Mouse (Mus musculus) hindbrain, embryonic 14.5 days (tissue): ENCODE results near the gene Hbq1b. TPM values are rescaled to one million over a fixed set of nuclear protein-coding genes. Genes with fewer than 3 reads are reported as not detected.
"Not testable (repeated sequence)": the region's sequence is repeated elsewhere in the genome, so short reads cannot be mapped to it uniquely, and the experiment has no call there.

Experiments
- ATAC-seq: fragments of 200-750 bp; cut with Nextera tagmentation; 2 replicates; pipeline ENCODE4 v1.8.0; 2017; ENCODE audit warnings: moderate number of reproducible peaks, mild to moderate bottlenecking, moderate TSS enrichment, moderate library complexity; ENCODE audit not compliant: low FRiP score
- DNase-seq: peaks from one replicate; pipeline ENCODE4 v3.0.0-alpha.2; 2015; ENCODE audit warnings: low spot score
- H3K27ac ChIP-seq: fragments of 300-500 bp; sonication (generic); 2 replicates; pipeline ENCODE4 v1.5.1; 2014; ENCODE audit warnings: mild to moderate bottlenecking, moderate library complexity
- H3K27me3 ChIP-seq: fragments of 300-500 bp; sonication (generic); 2 replicates; pipeline ENCODE4 v1.6.1; 2014; ENCODE audit warnings: mild to moderate bottlenecking, low read length, mixed read lengths; ENCODE audit not compliant: control insufficient read depth, insufficient read depth
- H3K36me3 ChIP-seq: fragments of 300-500 bp; sonication (generic); replicated peaks from 2 replicates; pipeline ENCODE4 v1.6.1; 2014; ENCODE audit not compliant: control insufficient read depth, insufficient read depth
- H3K4me1 ChIP-seq: fragments of 300-500 bp; sonication (generic); replicated peaks from 2 replicates; pipeline ENCODE4 v1.6.1; 2014; ENCODE audit warnings: antibody characterized with exemption, low read length, mixed read lengths; ENCODE audit not compliant: control insufficient read depth, insufficient read depth
- H3K4me2 ChIP-seq: fragments of 300-500 bp; sonication (generic); replicated peaks from 2 replicates; pipeline ENCODE4 v1.6.1; 2014; ENCODE audit warnings: mild to moderate bottlenecking, moderate library complexity
- H3K4me3 ChIP-seq: fragments of 300-500 bp; sonication (generic); replicated peaks from 2 replicates; pipeline ENCODE4 v1.5.1; 2014; ENCODE audit warnings: mild to moderate bottlenecking, low read length
- H3K9ac ChIP-seq: fragments of 300-500 bp; sonication (generic); 2 replicates; pipeline ENCODE4 v1.6.1; 2014
- H3K9me3 ChIP-seq: fragments of 300-500 bp; sonication (generic); 2 replicates; pipeline ENCODE4 v1.6.1; 2016; ENCODE audit warnings: low read length; ENCODE audit not compliant: control insufficient read depth
- WGBS: fragments of 180-500 bp; shearing (Covaris S2); extraction: QIAGEN DNeasy Blood & Tissue Kit; methylation state at CpG from one replicate; pipeline ENCODE4 v1.1.7; 2014; 5-methylcytosine and 5-hydroxymethylcytosine counted together
- polyA plus RNA-seq: library from polyadenylated mRNA; unstranded; fragments of >200 nt; fragmentation: Nextera tagmentation; extraction: Ambion mirVana; gene quantifications from 2 replicates; pipeline ENCODE4 v1.2.1, GENCODE M21; 2014

Gene Hbq1b
- 0.82 TPM in 1 of 2 replicates, not detected in the other for polyA plus RNA-seq

- not testable (repeated sequence) for H3K27me3 ChIP-seq, H3K27ac ChIP-seq, H3K4me1 ChIP-seq, H3K9me3 ChIP-seq, H3K36me3 ChIP-seq
- peak; percentile 80 for ATAC-seq
- Histone ChIP-seq H3K9ac (peak within 1 kb of the TSS; percentile 39; the same call in 1 of the 2 replicates), H3K4me2 (peak within 1 kb of the TSS; percentile 56), H3K4me3 (peak within 1 kb of the TSS; percentile 25)
- 20% methylated on average over 30 of the region's 33 CpGs for WGBS
- peak; percentile 76 for DNase-seq
These were observed at the start of gene Hbq1b for GRCm38 (mm10) chr11:32286695-32287492. TSS of gene Hbq1b (plus strand) at chr11:32286965.

GRCm38 (mm10) chr11:32237411-32237795, 49.4 kb upstream of the Hbq1b start:
- Histone ChIP-seq H3K4me1 (peaks cover 21% of the 10 kb centered on the region), H3K9ac (no peak overlapping the region), H3K27ac (0 out of 2 replicates have a peak overlapping the region, but pooled peaks have one; percentile 17), H3K4me3 (no peak overlapping the region), H3K4me2 (no peak overlapping the region), H3K27me3 (no peaks in the 10 kb centered on the region), H3K36me3 (peaks cover 51% of the 10 kb centered on the region), H3K9me3 (no peaks in the 10 kb centered on the region)
- WGBS = 87% methylated on average over 3 of the region's 3 CpGs
- ATAC-seq = no peak
- no peak for DNase-seq

- Histone ChIP-seq H3K4me3 (no peak overlapping the region), H3K36me3 (peaks cover 45% of the 10 kb centered on the region), H3K9me3 (no peaks in the 10 kb centered on the region), H3K9ac (no peak overlapping the region), H3K27me3 (no peaks in the 10 kb centered on the region), H3K4me1 (peaks cover 21% of the 10 kb centered on the region), H3K27ac (no peak overlapping the region; the same call in 1 of the 2 replicates), H3K4me2 (no peak overlapping the region)
- ATAC-seq = peak; percentile 26; the same call in 1 of the 2 replicates
- WGBS = 58% methylated on average over 5 of the region's 5 CpGs
- peak; percentile 76 for DNase-seq
These were observed 48.5 kb upstream of the Hbq1b start for GRCm38 (mm10) chr11:32238093-32238860.

GRCm38 (mm10) chr11:32241391-32241790, 45.4 kb upstream of the Hbq1b start:
- ATAC-seq = no peak
- H3K4me2 ChIP-seq = no peak overlapping the region
- no peak overlapping the region for H3K4me3 ChIP-seq
- no peaks in the 10 kb centered on the region for H3K9me3 ChIP-seq
- no peak for DNase-seq
- H3K27ac ChIP-seq = no peak overlapping the region
- 0 out of 2 replicates have a peak, but pooled peaks cover 5% of the 10 kb centered on the region for H3K4me1 ChIP-seq
- H3K27me3 ChIP-seq = no peaks in the 10 kb centered on the region
- H3K36me3 ChIP-seq = peaks cover 48% of the 10 kb centered on the region
- no peak overlapping the region for H3K9ac ChIP-seq

- ATAC-seq (no peak), DNase-seq (no peak)
- Histone ChIP-seq H3K9ac (no peak overlapping the region), H3K9me3 (no peaks in the 10 kb centered on the region), H3K27me3 (no peaks in the 10 kb centered on the region), H3K4me3 (no peak overlapping the region), H3K27ac (no peak overlapping the region), H3K36me3 (peaks cover 56% of the 10 kb centered on the region), H3K4me1 (no peaks in the 10 kb centered on the region), H3K4me2 (no peak overlapping the region)
- WGBS = 83% methylated on average over 3 of the region's 3 CpGs
These were observed 44.6 kb upstream of the Hbq1b start for GRCm38 (mm10) chr11:32242209-32242608.

- WGBS = 75% methylated on average over 7 of the region's 7 CpGs
- Histone ChIP-seq H3K36me3 (peaks cover 68% of the 10 kb centered on the region), H3K27me3 (no peaks in the 10 kb centered on the region), H3K27ac (no peak overlapping the region), H3K4me1 (no peaks in the 10 kb centered on the region), H3K4me3 (no peak overlapping the region), H3K4me2 (no peak overlapping the region), H3K9me3 (no peaks in the 10 kb centered on the region), H3K9ac (no peak overlapping the region)
- DNase-seq (no peak), ATAC-seq (no peak)
These were observed 43.4 kb upstream of the Hbq1b start for GRCm38 (mm10) chr11:32243205-32243955.

GRCm38 (mm10) chr11:32244064-32244463, 42.7 kb upstream of the Hbq1b start:
- H3K27ac ChIP-seq = no peak overlapping the region
- no peak for DNase-seq
- H3K9me3 ChIP-seq = no peaks in the 10 kb centered on the region
- no peak overlapping the region for H3K4me3 ChIP-seq
- H3K9ac ChIP-seq = no peak overlapping the region
- H3K36me3 ChIP-seq = peaks cover 69% of the 10 kb centered on the region
- H3K4me1 ChIP-seq = no peaks in the 10 kb centered on the region
- no peak overlapping the region for H3K4me2 ChIP-seq
- no peaks in the 10 kb centered on the region for H3K27me3 ChIP-seq
- WGBS = 83% methylated on average over 3 of the region's 3 CpGs
- no peak for ATAC-seq

GRCm38 (mm10) chr11:32244617-32245016, 42.1 kb upstream of the Hbq1b start:
- H3K27me3 ChIP-seq = no peaks in the 10 kb centered on the region
- H3K27ac ChIP-seq = no peak overlapping the region
- WGBS = 97% methylated on average over 1 of the region's 1 CpGs
- no peaks in the 10 kb centered on the region for H3K4me1 ChIP-seq
- peaks cover 68% of the 10 kb centered on the region for H3K36me3 ChIP-seq
- ATAC-seq (no peak), DNase-seq (no peak)
- H3K4me2 ChIP-seq = no peak overlapping the region
- H3K4me3 ChIP-seq = no peak overlapping the region
- H3K9ac ChIP-seq = no peak overlapping the region
- no peaks in the 10 kb centered on the region for H3K9me3 ChIP-seq

- Histone ChIP-seq H3K4me3 (no peak overlapping the region), H3K9me3 (no peaks in the 10 kb centered on the region), H3K27me3 (no peaks in the 10 kb centered on the region), H3K4me2 (no peak overlapping the region), H3K36me3 (peaks cover 66% of the 10 kb centered on the region), H3K9ac (no peak overlapping the region), H3K4me1 (no peaks in the 10 kb centered on the region), H3K27ac (no peak overlapping the region)
- DNase-seq (no peak), ATAC-seq (no peak)
- 96% methylated on average over 6 of the region's 6 CpGs for WGBS
These were observed 41.2 kb upstream of the Hbq1b start for GRCm38 (mm10) chr11:32245614-32246013.
